Mouse (Mus musculus) Patski (cell line): ENCODE measurements around the gene Ttll3. TPM values are rescaled to one million over a fixed set of nuclear protein-coding genes. Genes with fewer than 3 reads are reported as not detected.
A peak's percentile ranks its signal among the peaks of the same experiment; 100 is the strongest.

Experiments
- ATAC-seq: fragments of 100-300 bp; one replicate; pipeline ENCODE4 v1.8.0; 2021
- CTCF ChIA-PET: fragments of 350-600 bp; sonication (Branson Sonifier 250); formaldehyde crosslinking; loops from one replicate; lab custom pipeline; 2022; ENCODE audit warnings: inconsistent platforms; lab: Charles Lee
- POLR2A ChIA-PET: fragments of 350-600 bp; sonication (Branson Sonifier 250); formaldehyde crosslinking; loops from one replicate; lab custom pipeline; 2022; ENCODE audit warnings: antibody characterized with exemption, inconsistent platforms; lab: Charles Lee
- DNase-seq: peaks from one replicate; pipeline ENCODE4 v3.0.0-alpha.2; 2011; ENCODE audit warnings: low read depth, low spot score
- H3K27me3 ChIP-seq: fragments of 371-371 bp; one replicate; pipeline ENCODE4 v1.5.1; 2021
- CTCF ChIP-seq: fragments of 100-300 bp; IDR thresholded peaks from one replicate; pipeline ENCODE4 v1.5.1; 2021
- in situ Hi-C: fragments of 300-500 bp; cut with MboI; formaldehyde crosslinking; loops from 3 replicates; pipeline ENCODE4 v1.11.1; 2018; ENCODE audit warnings: low pct_unique_long_range_greater_than_20kb, mixed read lengths
- polyA plus RNA-seq: library from polyadenylated mRNA; unstranded; gene quantifications from one replicate; pipeline ENCODE4 v1.2.3, GENCODE M21; 2021

Ttll3 gene
- polyA plus RNA-seq, 1 experiment from 2014 or later: 10.1 TPM

DNA sequence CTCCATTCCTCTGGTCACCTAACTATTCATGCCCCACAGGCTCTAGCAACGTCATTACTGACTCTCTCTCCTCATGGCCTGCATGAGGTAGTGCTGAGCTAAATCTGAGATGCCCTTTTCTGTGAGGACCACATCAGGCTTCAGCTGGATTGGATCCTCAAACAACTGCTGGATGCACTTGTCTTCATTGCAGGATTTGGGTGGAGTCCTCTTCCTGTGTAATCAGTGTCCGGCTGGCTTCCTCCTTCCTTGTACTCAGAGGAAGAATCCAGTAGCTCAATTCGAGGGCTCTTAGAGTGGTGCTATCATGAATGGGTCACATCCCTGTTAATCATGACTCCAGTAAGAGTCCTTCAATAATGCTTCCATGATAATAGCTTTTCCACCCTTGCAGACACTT, 35.4 kb upstream of the Ttll3 start:
- no peak for TF ChIP-seq CTCF
- ChIA-PET CTCF (interaction anchor here (1.1 kb wide), 1 partner anchor 9 kb away, joined by 4 read pairs; no protein-coding TSS in a partner anchor), POLR2A (no interaction called here)
- DNase-seq: no peak
- in situ Hi-C loops: no loop called here
- ATAC-seq: no peak
- H3K27me3 ChIP-seq: no peaks in the 10 kb centered on the region

DNA sequence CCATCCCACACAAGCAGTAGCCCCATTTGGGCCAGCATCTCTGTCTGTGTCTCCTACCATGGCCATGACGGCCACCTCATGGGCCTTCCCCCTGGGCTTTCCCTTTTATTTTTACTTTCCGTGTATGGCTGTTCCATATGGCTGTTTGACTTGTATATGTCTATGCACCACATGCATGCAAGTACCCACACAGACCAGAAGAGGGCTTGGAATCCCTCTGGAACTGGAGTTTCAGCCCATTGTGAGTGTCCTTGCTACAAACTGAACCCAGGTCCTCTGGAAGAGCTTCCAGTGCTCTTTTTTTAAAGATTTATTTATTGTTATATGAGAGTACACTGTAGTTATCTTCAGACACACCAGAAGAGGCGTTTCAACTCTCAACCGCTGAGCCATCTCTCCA, 27.6 kb upstream of the Ttll3 start:
- DNase-seq: no peak
- no peak for ATAC-seq
- ChIA-PET POLR2A (interaction anchor here (0.7 to 1.8 kb wide), 3 partner anchors 17 to 175 kb away, joined by 3 to 6 read pairs (median 5); partner anchors contain the start of genes Arpc4 and Camk1), CTCF (interaction anchor here (1.7 kb wide), 1 partner anchor 10 kb away, joined by 4 read pairs; no protein-coding TSS in a partner anchor)
- TF ChIP-seq CTCF: no peak
- no peaks in the 10 kb centered on the region for H3K27me3 ChIP-seq
- in situ Hi-C loops: no loop called here

DNA sequence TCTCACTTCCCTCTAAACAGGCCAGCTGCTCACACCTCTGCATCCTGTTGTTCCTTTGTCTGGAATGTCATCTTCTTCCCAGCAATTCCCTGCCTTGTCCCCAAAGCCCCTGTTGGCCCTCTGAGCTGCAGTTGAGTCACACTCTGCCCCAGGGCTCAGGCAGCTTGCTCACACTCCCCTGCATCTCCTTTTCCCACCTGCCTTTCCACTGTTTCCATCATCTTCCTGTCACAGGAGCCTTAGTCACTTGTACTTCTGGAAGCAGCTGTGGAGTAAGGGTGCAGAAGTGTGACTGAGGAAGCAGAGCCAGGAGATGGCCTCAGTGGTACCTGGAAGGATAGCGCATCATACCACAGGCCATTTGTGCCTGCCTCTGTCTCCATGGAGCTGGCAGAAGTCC, 26.8 kb upstream of the Ttll3 start:
- POLR2A ChIA-PET: interaction anchor here (1.0 to 1.8 kb wide), 2 partner anchors 11 to 18 kb away, joined by 3 to 6 read pairs; partner anchors contain the start of gene Camk1
- no peaks in the 10 kb centered on the region for H3K27me3 ChIP-seq
- CTCF ChIA-PET: interaction anchor here (1.1 to 1.7 kb wide), 2 partner anchors 8 to 11 kb away, joined by 4 read pairs; no protein-coding TSS in a partner anchor
- ATAC-seq: peak; percentile 44
- TF ChIP-seq CTCF: no peak
- no peak for DNase-seq
- in situ Hi-C loops: no loop called here

DNA sequence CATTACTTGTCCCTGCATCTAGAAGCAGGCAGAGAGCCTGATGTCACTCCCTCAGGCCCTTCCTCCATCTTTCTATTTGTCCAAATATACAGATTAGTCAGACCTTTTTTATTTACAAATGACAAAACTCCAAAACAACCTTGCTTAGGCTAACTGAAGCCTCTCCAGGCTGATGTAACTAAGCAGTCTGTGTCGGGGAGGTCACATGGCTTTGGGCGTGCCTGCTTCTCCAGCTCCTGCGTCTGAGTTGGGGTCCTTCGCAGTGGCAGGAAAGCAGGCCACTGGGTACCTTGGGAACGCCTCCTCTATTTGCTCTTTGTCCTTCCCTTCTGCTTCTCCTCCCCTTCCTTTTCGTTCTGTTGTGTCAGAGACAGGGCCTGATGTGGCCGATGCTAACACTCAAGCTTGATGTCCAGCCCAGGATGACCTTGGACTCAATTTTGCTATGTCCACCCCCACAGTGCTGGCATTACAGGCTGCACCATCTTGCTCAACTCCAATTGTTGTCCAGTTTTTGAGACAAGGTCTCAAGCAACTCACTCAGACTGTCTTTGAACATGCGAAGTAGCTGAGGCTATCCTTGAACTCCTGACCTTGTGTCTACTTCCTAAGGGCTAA, 24.4 kb upstream of the Ttll3 start:
- CTCF ChIA-PET: interaction anchor here (0.8 to 1.6 kb wide), 2 partner anchors 16 to 27 kb away, joined by 3 to 4 read pairs; no protein-coding TSS in a partner anchor
- ATAC-seq: no peak

DNA sequence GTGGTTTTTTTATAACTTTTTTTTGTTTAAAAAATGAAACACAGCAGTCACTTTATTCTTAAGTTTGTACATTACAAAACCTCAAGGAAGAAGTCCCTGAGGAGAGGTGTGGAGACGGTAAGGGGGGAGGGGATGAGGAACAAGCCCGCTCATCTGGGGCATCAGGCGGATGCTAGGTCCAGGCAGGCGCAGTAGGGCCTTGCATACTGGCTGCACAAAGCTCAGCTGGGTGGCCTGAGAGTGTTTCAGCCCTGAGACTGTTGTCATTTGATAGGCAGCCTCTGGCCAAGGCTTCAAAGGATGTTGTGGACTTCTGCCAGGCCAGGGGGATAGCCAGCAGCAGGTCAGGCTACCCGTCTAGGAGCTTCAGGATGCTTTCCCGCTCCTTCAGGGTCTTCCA, 22.4 kb upstream of the Ttll3 start:
- CTCF ChIA-PET: no interaction called here
- TF ChIP-seq CTCF: no peak
- in situ Hi-C loops: no loop called here
- POLR2A ChIA-PET: interaction anchor here (0.6 kb wide), 1 partner anchor 8 kb away, joined by 3 read pairs; no protein-coding TSS in a partner anchor
- DNase-seq: no peak
- no peak for ATAC-seq
- no peaks in the 10 kb centered on the region for H3K27me3 ChIP-seq

More for the DNA sequence above, 24.4 kb upstream of the Ttll3 start:
- no peak for TF ChIP-seq CTCF
- POLR2A ChIA-PET: interaction anchor here (0.7 to 1.1 kb wide), 2 partner anchors 10 to 38 kb away, joined by 3 to 4 read pairs; partner anchors contain the start of gene Ogg1
- DNase-seq: no peak
- no peaks in the 10 kb centered on the region for H3K27me3 ChIP-seq
- in situ Hi-C loops: no loop called here

DNA sequence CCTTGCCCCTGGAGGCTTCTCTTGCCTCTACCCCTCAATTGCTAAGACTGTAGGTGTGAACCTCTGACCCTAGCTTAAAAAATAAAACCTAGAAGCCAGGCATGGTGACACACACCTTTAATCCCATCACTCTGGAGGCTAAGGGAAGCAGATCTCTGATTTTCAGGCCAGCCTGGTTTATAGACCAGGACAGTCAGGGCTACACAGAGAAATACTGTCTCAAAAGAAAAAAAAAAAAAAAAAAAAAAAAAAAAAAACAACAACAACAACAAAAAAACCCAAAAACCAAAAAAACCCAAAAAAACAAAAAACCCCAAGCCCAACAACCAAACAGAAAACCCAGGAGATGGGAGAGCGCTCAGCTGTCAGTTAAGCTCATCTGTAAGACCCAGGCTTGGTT, 21.5 kb upstream of the Ttll3 start:
- ATAC-seq: no peak
- ChIA-PET CTCF (no interaction called here), POLR2A (interaction anchor here (0.7 kb wide), 1 partner anchor 515 kb away, joined by 7 read pairs; no protein-coding TSS in a partner anchor)
- H3K27me3 ChIP-seq: no peaks in the 10 kb centered on the region
- in situ Hi-C loops: no loop called here
- no peak for DNase-seq
- TF ChIP-seq CTCF: no peak

DNA sequence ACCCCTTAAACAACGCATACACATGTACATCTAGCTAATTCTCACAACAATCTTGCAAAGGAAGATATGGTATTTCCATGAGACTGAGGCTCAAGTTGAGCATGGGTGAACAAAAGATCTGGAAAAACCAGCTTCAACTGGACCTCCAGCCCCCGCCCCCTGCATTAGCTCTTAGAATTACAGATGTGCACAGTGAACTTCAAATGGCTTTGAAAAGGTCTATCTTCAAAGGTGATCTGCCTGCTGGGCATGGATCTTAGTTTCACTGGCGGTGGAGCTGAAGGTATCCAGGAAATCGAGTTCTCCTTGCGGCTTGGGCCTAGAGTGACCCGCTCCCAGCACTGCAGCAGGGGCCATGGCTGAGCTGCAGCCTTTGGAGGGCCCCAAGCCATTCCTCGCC, 20.9 kb upstream of the Ttll3 start:
- H3K27me3 ChIP-seq: no peaks in the 10 kb centered on the region
- DNase-seq (no peak), ATAC-seq (no peak)
- ChIA-PET POLR2A (interaction anchor here (0.6 to 0.7 kb wide), 2 partner anchors 24 to 515 kb away, joined by 3 to 7 read pairs; no protein-coding TSS in a partner anchor), CTCF (no interaction called here)
- TF ChIP-seq CTCF: no peak
- in situ Hi-C loops: no loop called here

DNA sequence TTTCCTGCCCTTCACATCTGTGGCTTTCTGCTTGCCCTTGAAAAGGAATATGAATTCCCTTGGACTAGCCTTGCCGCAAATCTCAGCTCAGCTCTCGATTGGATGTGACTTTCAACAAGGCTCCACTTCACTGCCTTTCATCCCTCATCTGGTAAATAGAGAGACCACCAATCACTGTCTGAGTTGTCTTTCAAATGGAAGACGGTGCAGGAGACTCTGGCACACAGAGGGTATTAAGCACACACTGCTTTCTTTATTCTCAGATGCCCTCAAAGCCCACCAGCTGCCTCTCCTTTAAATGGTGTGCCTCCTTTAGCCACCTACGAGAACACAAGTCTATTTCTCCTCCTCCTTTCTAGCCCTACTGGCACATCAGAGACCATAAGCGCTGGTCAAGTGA, 20.5 kb upstream of the Ttll3 start:
- CTCF ChIA-PET: no interaction called here
- ATAC-seq (no peak), DNase-seq (no peak)
- POLR2A ChIA-PET: interaction anchor here (0.6 kb wide), 1 partner anchor 23 kb away, joined by 3 read pairs; no protein-coding TSS in a partner anchor
- H3K27me3 ChIP-seq: no peaks in the 10 kb centered on the region
- in situ Hi-C loops: no loop called here
- TF ChIP-seq CTCF: no peak

DNA sequence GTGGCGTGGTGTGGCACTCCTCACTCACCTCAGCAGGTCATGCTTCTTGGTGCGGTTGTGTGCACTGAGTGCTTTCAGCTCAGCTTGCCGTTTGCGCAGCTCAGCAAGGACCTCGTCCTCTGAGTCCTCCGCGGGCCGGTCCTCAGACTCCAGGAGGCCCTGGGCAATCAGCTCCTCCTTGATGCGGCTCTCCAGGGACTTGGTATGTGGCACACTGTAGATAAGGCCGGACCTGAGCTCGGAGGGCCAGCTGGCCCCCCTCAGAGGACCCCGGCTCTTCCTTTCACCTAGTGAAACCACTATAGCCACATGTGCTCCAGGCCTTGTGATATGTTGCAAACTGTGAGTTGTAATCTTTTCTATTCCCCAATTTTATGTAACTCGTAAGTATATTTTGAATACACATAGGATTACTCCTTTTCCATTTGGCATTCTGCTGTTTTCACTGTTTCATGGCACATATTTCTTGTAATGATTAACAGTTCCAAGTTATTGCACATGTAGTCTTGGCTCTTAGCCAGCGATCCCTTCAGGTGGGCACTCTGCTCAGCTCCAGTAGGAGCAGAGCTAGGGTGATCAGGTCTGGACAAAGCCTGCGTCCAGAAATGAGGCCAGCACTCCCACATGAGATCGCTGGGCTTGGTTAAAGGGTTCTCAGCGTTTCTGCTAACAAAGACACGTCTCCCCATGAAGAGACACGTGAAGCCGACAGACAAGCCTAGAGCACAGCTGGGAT, 18.7 kb upstream of the Ttll3 start:
- TF ChIP-seq CTCF: no peak
- ATAC-seq (no peak), DNase-seq (no peak)
- no peaks in the 10 kb centered on the region for H3K27me3 ChIP-seq
- ChIA-PET POLR2A (no interaction called here), CTCF (interaction anchor here (1.4 kb wide), 1 partner anchor 10 kb away, joined by 4 read pairs; no protein-coding TSS in a partner anchor)
- in situ Hi-C loops: no loop called here

DNA sequence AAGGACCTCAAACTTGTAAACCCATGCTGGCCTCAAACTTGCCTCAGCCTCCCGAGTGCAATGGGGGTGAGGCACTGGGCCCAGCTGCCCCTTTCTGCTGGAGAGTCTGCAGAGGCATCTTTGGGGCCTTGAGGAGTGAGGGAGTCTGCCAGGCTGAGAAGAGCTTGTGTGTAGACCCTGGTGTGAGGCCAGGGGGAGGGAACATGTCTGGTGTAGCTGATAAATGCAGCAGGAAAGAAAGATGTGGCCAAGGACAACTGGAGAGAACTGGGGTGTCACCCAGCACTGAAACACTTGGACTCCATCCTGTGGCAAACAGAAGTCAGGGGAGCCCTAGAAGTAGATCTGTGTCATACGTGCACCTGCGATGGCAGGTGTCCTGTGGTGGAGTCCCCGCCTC, 15.6 kb upstream of the Ttll3 start:
- no peak for DNase-seq
- no peak for ATAC-seq
- ChIA-PET POLR2A (no interaction called here), CTCF (interaction anchor here (1.9 to 2.0 kb wide), 2 partner anchors 11 to 15 kb away, joined by 4 to 6 read pairs; no protein-coding TSS in a partner anchor)
- in situ Hi-C loops: no loop called here
- H3K27me3 ChIP-seq: no peaks in the 10 kb centered on the region
- TF ChIP-seq CTCF: no peak
